Mouse (Mus musculus): ENCODE measurements around the gene Gabpb1.

Gabpb1 gene

DNA sequence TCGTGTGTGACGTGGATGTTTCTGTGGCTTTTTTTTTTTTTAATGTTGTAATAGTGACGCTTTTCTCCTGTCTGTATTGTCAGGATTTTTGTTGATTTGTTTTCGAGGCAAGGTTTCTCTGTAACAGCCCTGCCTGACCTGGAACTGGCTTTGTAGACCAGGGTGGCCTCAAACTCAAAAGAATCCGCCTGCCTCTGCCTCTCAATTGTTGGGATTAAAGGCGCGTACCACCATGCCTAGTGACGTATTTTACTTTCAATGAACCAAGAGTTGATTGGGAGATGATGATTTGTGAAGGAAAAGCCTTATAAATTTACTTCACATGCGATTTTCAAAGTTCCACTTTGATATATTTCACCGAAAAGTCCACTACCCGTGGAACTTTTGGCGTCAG, at the start of gene Gabpb1:
Gene Gabpb1 (minus strand): TSS at position 216 of the 394 bp plus-strand sequence.
- no peak for DNase-seq

DNA sequence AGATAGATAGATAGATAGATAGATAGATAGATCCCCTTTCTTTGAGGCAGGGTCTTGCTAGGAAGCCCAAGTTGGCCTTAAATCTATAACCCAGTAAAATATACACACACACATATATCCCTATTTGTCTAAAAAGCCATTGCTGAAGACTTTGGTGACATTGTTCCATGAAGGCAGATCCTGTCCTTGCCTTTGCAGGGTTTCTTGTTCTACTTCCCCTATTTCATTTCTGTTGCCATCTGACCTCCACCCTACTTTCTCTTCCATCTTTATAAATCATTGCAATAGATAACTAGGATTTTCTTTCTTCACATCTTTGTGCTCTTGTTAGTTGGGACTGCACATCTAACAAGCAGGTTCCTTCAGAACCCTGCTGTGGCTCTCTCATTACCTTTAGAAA, 36.8 kb upstream of the Gabpb1 start:
- no peak for DNase-seq

- DNase-seq, result no peak
These were observed 36.4 kb upstream of the Gabpb1 start for GRCm38 (mm10) chr2:126712526-126712925.

DNA sequence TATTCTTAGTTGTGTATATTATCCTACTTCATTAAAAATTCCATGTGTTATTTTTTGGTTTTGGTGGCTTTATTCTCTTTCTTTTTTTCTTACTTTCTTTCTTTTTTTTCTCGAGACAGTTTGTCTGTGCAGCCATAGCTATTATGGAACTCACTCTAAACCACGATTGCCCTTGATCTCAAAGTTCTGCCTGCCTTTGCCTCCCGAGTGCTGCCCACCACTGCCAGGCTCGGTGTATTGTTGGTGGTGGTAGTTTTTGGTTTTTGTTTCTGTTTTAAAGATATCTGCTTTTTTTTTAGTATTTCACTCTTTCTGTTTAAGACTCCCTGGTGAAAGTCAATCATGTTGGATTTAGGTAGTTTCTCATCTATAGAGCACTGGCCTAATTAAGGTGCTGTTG, 32.2 kb upstream of the Gabpb1 start:
- no peak for DNase-seq

- DNase-seq, result no peak
These were observed 31.3 kb upstream of the Gabpb1 start for GRCm38 (mm10) chr2:126707438-126707779.

GRCm38 (mm10) chr2:126706759-126707437, 30.8 kb upstream of the Gabpb1 start, which contains the start of gene Usp8:
Usp8 (plus strand) TSS chr2:126707328.
- peak; percentile 98 for DNase-seq

- no peak for DNase-seq
These were observed 19.1 kb upstream of the Gabpb1 start for GRCm38 (mm10) chr2:126695285-126695684.

- no peak for DNase-seq
These were observed 15.2 kb upstream of the Gabpb1 start for GRCm38 (mm10) chr2:126691290-126691689.

- DNase-seq, result no peak
These were observed 6.8 kb upstream of the Gabpb1 start for GRCm38 (mm10) chr2:126682937-126683336.

GRCm38 (mm10) chr2:126682333-126682732, 6.2 kb upstream of the Gabpb1 start:
- no peak for DNase-seq

GRCm38 (mm10) chr2:126677366-126677765, 1.2 kb upstream of the Gabpb1 start:
- DNase-seq, result no peak

- peak; percentile 89 for DNase-seq
These were observed 692 bp downstream of the Gabpb1 start for GRCm38 (mm10) chr2:126675169-126676121.

DNA sequence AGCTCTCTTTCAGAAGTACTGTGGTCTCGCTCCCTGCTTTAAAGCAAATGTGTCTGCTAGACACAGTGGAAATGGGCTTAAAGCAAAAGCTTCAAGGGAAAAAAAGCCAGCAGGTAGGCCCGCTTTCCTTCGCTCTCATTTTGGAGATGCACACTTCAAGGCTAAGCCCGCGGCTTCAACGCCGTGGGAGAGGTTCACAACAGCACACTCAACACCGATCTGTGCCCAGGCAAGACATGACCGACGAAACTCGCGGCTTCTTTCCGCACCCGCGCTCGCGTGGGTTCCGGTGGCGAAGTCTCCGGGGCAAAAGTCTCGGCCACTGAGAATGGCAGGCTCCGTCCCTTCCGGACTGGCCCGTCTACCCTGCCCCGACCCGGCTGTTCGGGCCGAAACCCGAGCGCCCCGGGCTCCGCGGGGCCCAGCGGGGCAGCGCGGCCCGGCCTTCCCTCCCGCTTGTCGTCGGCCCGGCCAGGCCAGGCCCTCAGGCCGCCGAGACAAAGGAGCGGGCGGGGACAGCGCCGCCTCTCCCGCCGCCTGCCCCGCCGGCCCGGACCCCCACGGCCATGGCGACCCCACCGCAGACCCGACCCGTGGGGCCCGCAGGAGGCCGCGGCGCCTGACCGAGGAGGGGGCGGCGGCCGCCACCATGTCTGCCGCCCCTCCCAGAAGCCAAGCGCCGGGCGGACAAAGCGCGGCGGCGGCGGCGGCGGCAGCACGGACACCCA, 1.5 kb downstream of the Gabpb1 start:
- DNase-seq, result no peak

- no peak for DNase-seq
These were observed 2.6 kb downstream of the Gabpb1 start for GRCm38 (mm10) chr2:126673317-126674242.

DNA sequence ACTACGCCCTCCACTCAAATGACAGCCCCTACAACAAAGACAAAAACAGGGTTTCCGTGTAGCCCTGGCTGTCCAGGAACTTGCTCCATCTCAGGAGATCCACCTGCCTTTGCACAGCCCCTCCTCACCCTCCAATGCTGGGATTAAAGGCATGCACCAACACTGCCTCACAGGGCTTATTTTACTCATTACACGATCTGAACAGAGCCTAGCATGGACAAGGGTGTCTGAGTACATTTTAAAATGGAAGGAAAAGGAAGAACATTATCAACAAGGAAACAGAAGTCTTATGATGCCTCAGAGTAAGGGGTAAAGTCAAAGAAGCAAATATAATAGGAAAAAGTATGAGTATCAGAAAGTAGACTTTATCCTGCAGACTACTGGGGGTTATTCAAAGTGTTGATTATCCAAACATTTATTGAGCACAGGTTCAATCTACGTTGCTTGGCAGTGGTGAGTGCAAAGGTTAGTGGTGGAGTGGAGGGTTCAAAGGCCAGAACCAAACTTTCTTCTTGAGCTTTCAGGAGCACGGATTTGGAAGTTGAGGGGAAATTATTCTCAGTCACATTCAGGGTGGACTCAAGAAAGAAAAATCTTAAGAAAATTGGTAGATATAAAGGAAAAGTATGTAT, 7.4 kb downstream of the Gabpb1 start:
- no peak for DNase-seq

GRCm38 (mm10) chr2:126665984-126666383, 10.2 kb downstream of the Gabpb1 start:
- DNase-seq, result no peak

GRCm38 (mm10) chr2:126663481-126663880, 12.7 kb downstream of the Gabpb1 start:
- no peak for DNase-seq

- no peak for DNase-seq
These were observed 23.2 kb downstream of the Gabpb1 start for GRCm38 (mm10) chr2:126652929-126653328.

- DNase-seq, result no peak
These were observed 28.4 kb downstream of the Gabpb1 start for GRCm38 (mm10) chr2:126647762-126648161.

- no peak for DNase-seq
These were observed 29.7 kb downstream of the Gabpb1 start for GRCm38 (mm10) chr2:126646461-126646860.

DNA sequence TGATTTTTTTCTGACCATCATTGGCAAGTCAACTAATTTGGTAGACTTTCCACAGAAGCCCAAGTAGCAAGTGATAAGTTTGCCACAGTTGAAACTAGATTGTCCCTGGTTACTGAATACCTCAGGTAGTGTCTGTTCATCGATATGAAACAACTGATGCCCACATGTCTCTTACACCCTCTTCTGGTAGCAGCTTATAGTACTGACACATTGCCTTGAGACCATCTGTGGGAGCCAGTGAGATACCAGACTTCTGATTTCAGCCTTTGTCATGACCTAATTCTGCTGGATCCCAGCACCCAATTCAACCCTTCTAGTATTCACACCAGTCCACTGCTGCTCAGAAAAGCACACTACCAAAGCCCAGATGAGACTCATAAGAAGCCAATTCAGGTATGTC, 31.4 kb downstream of the Gabpb1 start:
- no peak for DNase-seq

DNA sequence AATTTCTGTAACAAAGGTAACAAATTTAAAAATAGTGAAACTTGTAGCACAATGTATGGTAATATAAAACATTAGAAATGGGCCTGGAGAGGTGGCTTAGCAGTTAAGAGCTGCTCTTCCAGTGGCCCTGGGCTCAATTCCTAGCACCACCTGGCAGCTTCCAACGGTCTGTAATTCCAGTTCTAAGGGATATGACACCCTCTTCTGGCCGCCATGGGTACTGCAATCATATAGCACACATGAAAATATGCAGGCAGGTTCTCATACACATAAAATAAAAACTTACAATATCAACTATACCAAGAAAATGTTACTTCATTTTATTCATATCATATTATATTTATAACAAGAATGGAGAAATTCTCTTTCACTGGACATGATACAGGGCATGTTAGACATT, 35.8 kb downstream of the Gabpb1 start:
- DNase-seq, result no peak

Measured in cerebellum, adult 9-11 months (tissue).